Mouse (Mus musculus): ENCODE results near the gene Wipf1.

- TF ChIP-seq CTCF (IDR thresholded peaks at IDR 0.05; ENCODE audit: low read depth, low read length) (no peak), POLR2A (IDR thresholded peaks at IDR 0.05; ENCODE audit: borderline replicate concordance, low read depth, low read length) (no peak)
Observed at GRCm38 (mm10) chr2:73443985-73444384, 85.5 kb downstream of the Wipf1 start.
